Mouse (Mus musculus): ENCODE data around the gene Thtpa.

GRCm38 (mm10) chr14:55102253-55102785 lies 7.7 kb downstream of the Thtpa start:
- no peak for TF ChIP-seq CTCF (IDR thresholded peaks at IDR 0.05; ENCODE audit: low read depth, low read length)
- TF ChIP-seq POLR2A (IDR thresholded peaks at IDR 0.05; ENCODE audit: borderline replicate concordance, low read depth, low read length), result no peak
